Mouse (Mus musculus) liver, adult (tissue): Measurements from ENCODE around the gene Vmn1r181.
"Not testable (repeated sequence)": the region's sequence is repeated elsewhere in the genome, so short reads cannot be mapped to it uniquely, and the experiment has no call there.

ENCODE experiments used
- GATA4 ChIP-seq: IDR thresholded peaks from 2 replicates; pipeline ENCODE4 v1.6.1; 2014; ENCODE audit warnings: mild to moderate bottlenecking, low read length; ENCODE audit not compliant: insufficient replicate concordance

Gene Vmn1r181

DNA sequence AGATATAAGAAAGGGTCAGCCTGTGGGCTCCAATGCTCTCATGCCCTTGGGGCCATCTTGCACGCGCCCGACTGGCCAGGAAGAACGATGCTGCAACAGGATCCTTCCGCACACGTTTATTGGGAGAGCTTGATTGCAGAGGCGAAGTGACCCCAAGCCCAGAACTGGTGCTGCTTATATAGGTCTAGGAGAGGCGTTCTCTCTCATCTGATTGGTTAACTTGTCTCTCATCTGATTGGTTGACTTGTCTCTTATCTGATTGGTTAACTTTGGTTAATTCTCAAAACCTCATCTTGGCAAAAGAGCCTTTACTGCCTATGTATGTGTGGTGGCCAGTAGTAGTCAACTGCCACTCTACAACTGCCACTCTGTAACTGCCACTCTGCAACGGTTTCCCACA, at the start of gene Vmn1r181:
Gene Vmn1r181 (plus strand): TSS at position 301 of the 400 bp plus-strand sequence.
- not testable (repeated sequence) for TF ChIP-seq GATA4

DNA sequence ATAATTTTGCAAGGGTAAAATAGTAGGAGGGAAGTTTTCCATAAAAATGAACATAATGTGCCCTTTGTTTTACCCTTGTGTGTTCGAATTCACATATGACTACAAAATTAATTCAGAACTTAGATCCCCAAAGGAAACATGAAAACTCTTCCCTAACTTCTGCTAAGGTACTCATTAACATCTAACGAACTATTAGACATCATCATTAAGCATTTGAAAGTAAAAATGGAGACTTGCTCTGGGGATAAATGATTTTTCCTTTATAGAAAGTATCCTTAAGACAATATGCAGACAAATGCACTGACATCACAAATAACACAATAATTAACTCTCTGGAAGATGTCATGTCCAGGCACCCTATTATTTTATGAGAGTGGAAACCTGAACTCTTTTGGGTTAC, 47.7 kb upstream of the Vmn1r181 start, which contains the start of gene Vmn1r179:
Gene Vmn1r179 (plus strand): TSS at position 301 of the 400 bp plus-strand sequence.
- no peak for TF ChIP-seq GATA4

DNA sequence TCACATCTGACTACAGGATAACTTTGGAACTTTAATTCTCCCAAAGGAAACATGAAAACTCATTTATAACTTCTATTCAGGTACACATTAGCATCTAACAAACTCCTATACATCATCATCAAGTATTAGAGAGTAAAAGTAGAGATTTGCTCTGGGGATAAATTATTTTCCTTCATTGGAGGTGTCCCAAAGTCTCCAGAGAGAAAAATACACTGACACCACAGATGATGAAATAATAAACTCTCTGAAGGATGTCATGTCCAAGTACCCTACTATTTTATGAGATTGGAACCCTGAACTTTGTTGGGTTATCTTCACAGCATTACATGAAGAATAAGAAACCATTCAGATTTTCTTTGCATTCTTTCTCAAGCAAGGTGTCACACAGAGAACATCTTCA, 24.1 kb upstream of the Vmn1r181 start, which contains the start of gene Vmn1r180:
Gene Vmn1r180 (plus strand): TSS at position 301 of the 400 bp plus-strand sequence.
- TF ChIP-seq GATA4, result no peak

GRCm38 (mm10) chr7:24001391-24001790, 27.0 kb downstream of the Vmn1r181 start, which contains the start of gene V1rd19:
Gene V1rd19 (plus strand): TSS chr7:24001691.
- TF ChIP-seq GATA4, result no peak
